Mouse (Mus musculus): Measurements from ENCODE around the gene Nol10. TPM values are rescaled to one million over a fixed set of nuclear protein-coding genes. Genes with fewer than 3 reads are reported as not detected.

Nol10 gene
- polyA plus RNA-seq, 1 experiment: 6.3 TPM

DNA sequence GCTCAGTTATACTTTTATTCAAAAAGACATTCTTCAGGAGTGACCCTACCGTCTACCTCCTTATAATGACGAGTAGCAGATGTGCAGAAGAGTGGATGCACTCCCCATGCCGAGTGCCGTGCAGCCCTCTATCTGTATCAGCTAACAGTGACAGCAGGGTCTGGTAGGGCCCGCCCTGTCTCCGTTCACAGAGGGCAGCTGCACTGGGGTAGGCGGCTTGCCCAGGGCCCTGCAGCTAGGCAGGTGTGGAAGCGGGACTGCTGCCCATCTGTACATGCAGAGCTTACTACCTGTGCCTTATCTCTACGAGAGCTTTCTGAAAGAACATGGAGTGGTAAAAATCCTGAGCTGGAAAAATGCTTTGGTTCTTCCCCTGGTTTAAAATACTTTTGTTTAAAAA is 11.8 kb downstream of the Nol10 start:
- Histone ChIP-seq H3K4me3 (ENCODE audit: control insufficient read depth, insufficient read depth, low read length) (no peak overlapping the region), H3K4me1 (replicated peaks; ENCODE audit: control insufficient read depth, insufficient read depth, low read length) (no peaks in the 10 kb centered on the region), H3K36me3 (ENCODE audit: control insufficient read depth, insufficient read depth, low read length) (peaks cover 44% of the 10 kb centered on the region), H3K27me3 (ENCODE audit: control insufficient read depth, insufficient read depth, low read length) (no peaks in the 10 kb centered on the region), H3K27ac (ENCODE audit: control insufficient read depth, insufficient read depth, low read length) (no peak overlapping the region)
- no peak for DNase-seq
- TF ChIP-seq POLR2A (IDR thresholded peaks at IDR 0.05; ENCODE audit: control insufficient read depth, extremely low read depth, insufficient read depth, low read length, poor library complexity) (no peak), CTCF (IDR thresholded peaks at IDR 0.05; ENCODE audit: borderline replicate concordance, control insufficient read depth, extremely low read depth, insufficient read depth, low read length, poor library complexity) (no peak)
- WGBS: 93% methylated on average over 9 of the region's 9 CpGs

DNA sequence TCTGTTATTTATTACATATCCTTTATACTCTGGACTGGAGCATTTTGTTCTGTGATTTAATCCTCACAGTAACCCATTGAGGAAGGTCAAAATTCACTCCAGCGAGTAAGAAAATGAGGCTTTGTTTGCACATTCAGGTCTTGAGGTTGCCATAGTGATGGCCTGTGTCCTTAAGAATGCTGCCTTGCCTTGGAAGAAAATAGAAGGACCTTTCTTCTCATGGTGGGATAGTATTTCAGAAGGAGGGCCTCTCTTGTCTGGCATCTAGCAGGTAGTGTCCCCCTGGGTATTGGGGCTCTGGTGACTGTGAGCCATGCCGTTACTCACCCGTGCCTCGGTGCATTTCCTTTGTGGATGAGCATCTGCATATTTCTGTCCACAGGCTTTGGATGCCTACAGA is 12.4 kb downstream of the Nol10 start:
- Histone ChIP-seq H3K27me3 (ENCODE audit: control insufficient read depth, insufficient read depth, low read length) (no peaks in the 10 kb centered on the region), H3K36me3 (ENCODE audit: control insufficient read depth, insufficient read depth, low read length) (peaks cover 44% of the 10 kb centered on the region), H3K27ac (ENCODE audit: control insufficient read depth, insufficient read depth, low read length) (no peak overlapping the region), H3K4me3 (ENCODE audit: control insufficient read depth, insufficient read depth, low read length) (no peak overlapping the region), H3K4me1 (replicated peaks; ENCODE audit: control insufficient read depth, insufficient read depth, low read length) (no peaks in the 10 kb centered on the region)
- DNase-seq: no peak
- 94% methylated on average over 4 of the region's 4 CpGs for WGBS
- TF ChIP-seq CTCF (IDR thresholded peaks at IDR 0.05; ENCODE audit: borderline replicate concordance, control insufficient read depth, extremely low read depth, insufficient read depth, low read length, poor library complexity) (no peak), POLR2A (IDR thresholded peaks at IDR 0.05; ENCODE audit: control insufficient read depth, extremely low read depth, insufficient read depth, low read length, poor library complexity) (no peak)

DNA sequence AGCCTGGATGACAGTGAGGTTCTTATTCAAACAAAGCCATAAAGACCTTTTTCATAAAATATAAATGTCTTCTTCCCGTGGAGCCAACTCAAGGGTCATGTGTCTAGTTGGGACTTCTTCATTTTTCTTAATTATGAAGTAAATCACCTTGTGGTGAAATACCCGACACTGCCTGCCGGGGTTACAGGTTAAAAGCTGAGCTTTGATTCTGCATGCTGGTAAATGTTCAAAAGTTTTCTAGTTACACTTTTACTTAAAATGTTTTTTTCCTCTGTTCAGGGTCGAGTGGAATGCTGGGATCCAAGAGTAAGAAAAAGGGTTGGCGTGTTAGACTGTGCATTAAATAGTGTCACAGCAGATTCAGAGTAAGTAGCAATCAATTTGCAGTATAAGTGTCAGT is 14.1 kb downstream of the Nol10 start:
- DNase-seq: no peak
- TF ChIP-seq CTCF (IDR thresholded peaks at IDR 0.05; ENCODE audit: borderline replicate concordance, control insufficient read depth, extremely low read depth, insufficient read depth, low read length, poor library complexity): no peak
- TF ChIP-seq POLR2A (IDR thresholded peaks at IDR 0.05; ENCODE audit: control insufficient read depth, extremely low read depth, insufficient read depth, low read length, poor library complexity): no peak
- H3K27me3 ChIP-seq (ENCODE audit: control insufficient read depth, insufficient read depth, low read length): no peaks in the 10 kb centered on the region
- no peak overlapping the region for H3K4me3 ChIP-seq (ENCODE audit: control insufficient read depth, insufficient read depth, low read length)
- H3K27ac ChIP-seq (ENCODE audit: control insufficient read depth, insufficient read depth, low read length): no peak overlapping the region
- WGBS: 95% methylated on average over 5 of the region's 5 CpGs
- H3K36me3 ChIP-seq (ENCODE audit: control insufficient read depth, insufficient read depth, low read length): peaks cover 44% of the 10 kb centered on the region
- H3K4me1 ChIP-seq (replicated peaks; ENCODE audit: control insufficient read depth, insufficient read depth, low read length): no peaks in the 10 kb centered on the region

DNA sequence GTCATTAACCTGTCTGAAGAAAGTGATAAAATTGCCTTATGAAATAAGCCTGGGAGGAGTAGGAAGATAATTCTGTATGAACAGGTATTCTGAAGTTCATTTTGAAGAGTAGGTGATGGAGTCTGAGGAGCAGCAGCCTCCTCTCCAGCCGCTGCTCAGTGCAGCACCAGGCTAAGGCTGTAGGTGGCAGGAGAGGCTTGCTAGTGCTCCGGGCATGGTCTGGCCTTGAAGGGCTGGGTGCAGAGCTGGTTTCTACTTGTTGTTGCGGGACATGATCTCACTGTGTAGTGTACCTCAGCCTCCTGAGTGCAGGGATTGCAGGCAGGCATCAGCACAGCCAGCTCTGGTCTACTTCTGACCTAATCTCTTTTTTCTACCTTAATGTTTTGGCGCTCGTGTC is 18.7 kb downstream of the Nol10 start:
- 69% methylated on average over 5 of the region's 5 CpGs for WGBS
- Histone ChIP-seq H3K4me3 (ENCODE audit: control insufficient read depth, insufficient read depth, low read length) (no peak overlapping the region), H3K27me3 (ENCODE audit: control insufficient read depth, insufficient read depth, low read length) (no peaks in the 10 kb centered on the region), H3K4me1 (replicated peaks; ENCODE audit: control insufficient read depth, insufficient read depth, low read length) (no peaks in the 10 kb centered on the region), H3K36me3 (ENCODE audit: control insufficient read depth, insufficient read depth, low read length) (peaks cover 16% of the 10 kb centered on the region), H3K27ac (ENCODE audit: control insufficient read depth, insufficient read depth, low read length) (no peak overlapping the region)
- TF ChIP-seq CTCF (IDR thresholded peaks at IDR 0.05; ENCODE audit: borderline replicate concordance, control insufficient read depth, extremely low read depth, insufficient read depth, low read length, poor library complexity): peak; percentile 51; the same call in 1 of the 2 replicates
- TF ChIP-seq POLR2A (IDR thresholded peaks at IDR 0.05; ENCODE audit: control insufficient read depth, extremely low read depth, insufficient read depth, low read length, poor library complexity): no peak
- DNase-seq: peak; percentile 41

DNA sequence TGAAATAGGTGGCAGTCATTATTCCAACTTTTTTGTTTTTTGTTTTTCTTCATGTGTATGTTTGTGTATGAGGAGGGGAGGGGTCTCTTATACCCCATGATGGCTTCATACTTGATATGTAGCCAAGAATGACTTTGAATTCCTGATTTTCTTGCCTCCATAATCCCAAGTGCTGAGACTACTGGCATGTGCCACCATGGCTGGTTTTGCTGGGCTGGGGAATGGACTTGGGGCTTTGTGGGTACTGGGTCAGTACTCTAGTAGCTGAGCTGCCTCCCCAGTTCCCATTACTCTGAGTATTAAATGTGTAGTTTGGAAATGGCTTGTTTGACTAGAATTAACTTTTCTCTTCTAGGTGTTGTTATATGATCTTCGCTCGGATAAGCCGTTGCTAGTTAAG is 20.9 kb downstream of the Nol10 start:
- H3K27me3 ChIP-seq (ENCODE audit: control insufficient read depth, insufficient read depth, low read length): no peaks in the 10 kb centered on the region
- no peak for TF ChIP-seq POLR2A (IDR thresholded peaks at IDR 0.05; ENCODE audit: control insufficient read depth, extremely low read depth, insufficient read depth, low read length, poor library complexity)
- no peak for TF ChIP-seq CTCF (IDR thresholded peaks at IDR 0.05; ENCODE audit: borderline replicate concordance, control insufficient read depth, extremely low read depth, insufficient read depth, low read length, poor library complexity)
- H3K36me3 ChIP-seq (ENCODE audit: control insufficient read depth, insufficient read depth, low read length): peaks cover 2% of the 10 kb centered on the region
- no peak for DNase-seq
- 96% methylated on average over 3 of the region's 3 CpGs for WGBS
- H3K27ac ChIP-seq (ENCODE audit: control insufficient read depth, insufficient read depth, low read length): no peak overlapping the region
- no peaks in the 10 kb centered on the region for H3K4me1 ChIP-seq (replicated peaks; ENCODE audit: control insufficient read depth, insufficient read depth, low read length)
- no peak overlapping the region for H3K4me3 ChIP-seq (ENCODE audit: control insufficient read depth, insufficient read depth, low read length)

DNA sequence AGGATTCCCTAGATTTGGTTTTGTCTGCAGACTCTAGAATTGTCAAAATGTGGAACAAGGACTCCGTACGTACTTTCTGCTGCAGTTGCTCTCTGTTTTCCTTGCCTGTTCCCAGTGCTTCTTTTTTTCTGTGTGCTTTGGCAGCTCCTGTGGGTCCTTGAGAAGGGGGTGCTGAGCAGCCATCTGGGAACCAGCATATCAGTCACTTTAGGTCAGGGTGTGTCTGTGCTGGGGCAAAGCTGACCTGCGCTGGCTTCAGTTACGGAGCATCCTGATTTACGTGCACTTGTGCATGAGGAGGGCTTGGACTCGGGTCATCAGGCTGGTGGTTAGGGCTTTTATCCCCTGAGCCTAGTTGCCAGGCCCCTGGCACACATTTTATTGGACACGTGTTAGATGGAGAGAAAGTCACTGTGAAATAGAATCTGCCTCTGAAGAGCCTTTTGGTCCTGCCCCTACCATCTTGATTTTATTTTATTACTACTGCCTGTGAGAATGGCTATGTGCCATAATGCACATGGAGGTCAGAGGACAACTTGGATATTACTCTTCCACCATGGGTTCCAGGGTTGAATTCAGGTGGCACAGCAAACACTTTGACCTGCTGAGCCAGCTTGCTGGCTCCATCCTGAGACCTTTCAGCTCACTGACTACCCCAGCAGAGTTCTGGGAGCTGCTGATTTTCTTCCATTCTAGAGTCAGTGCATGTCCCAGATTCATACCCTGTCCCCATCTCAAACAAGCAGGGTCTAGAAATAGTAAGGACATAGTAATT is 21.5 kb downstream of the Nol10 start:
- H3K27me3 ChIP-seq (ENCODE audit: control insufficient read depth, insufficient read depth, low read length): no peaks in the 10 kb centered on the region
- DNase-seq: no peak
- TF ChIP-seq POLR2A (IDR thresholded peaks at IDR 0.05; ENCODE audit: control insufficient read depth, extremely low read depth, insufficient read depth, low read length, poor library complexity) (no peak), CTCF (IDR thresholded peaks at IDR 0.05; ENCODE audit: borderline replicate concordance, control insufficient read depth, extremely low read depth, insufficient read depth, low read length, poor library complexity) (no peak)
- no peak overlapping the region for H3K4me3 ChIP-seq (ENCODE audit: control insufficient read depth, insufficient read depth, low read length)
- no peak overlapping the region for H3K27ac ChIP-seq (ENCODE audit: control insufficient read depth, insufficient read depth, low read length)
- peaks cover 3% of the 10 kb centered on the region; the same call in 1 of the 2 replicates for H3K36me3 ChIP-seq (ENCODE audit: control insufficient read depth, insufficient read depth, low read length)
- no peaks in the 10 kb centered on the region for H3K4me1 ChIP-seq (replicated peaks; ENCODE audit: control insufficient read depth, insufficient read depth, low read length)
- WGBS: 98% methylated on average over 7 of the region's 7 CpGs
